ENCODE assay signal across 14 mouse cellular contexts in the genomic region with DNA sequence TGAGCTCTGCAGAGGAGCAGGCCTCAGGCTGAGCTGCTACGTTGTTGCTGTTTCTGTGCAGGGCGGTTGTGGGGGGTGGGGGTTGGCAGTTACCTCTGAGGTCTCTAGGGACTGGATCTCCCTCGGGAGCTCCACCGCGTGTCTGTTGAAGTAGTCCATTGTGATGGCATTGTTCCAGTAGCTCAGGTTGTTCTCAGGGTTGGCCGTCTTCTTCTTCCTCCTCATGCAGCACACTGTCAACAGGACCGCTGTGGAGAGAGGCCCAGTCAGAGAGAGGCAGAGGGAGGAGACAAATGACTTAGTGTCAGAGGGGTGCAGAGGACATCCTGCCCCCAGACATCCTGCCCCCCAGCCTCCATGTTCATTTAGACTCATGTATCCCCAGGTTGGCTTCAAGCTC. TPM values are rescaled to one million over a fixed set of nuclear protein-coding genes. Genes with fewer than 3 reads are reported as not detected.
DNase-seq lines count a peak whose midpoint lies in the region; ATAC-seq and TF ChIP-seq lines count a peak whose summit lies in the region.
"Had no signal": no experiment of that assay in that cellular context is flagged by ENCODE, and none has a peak within 500 bp of the region (broad histone marks: within the 10 kb centered on the region; RNA-seq: fewer than 3 reads in every experiment).

No protein-coding gene starts in this region.

- TF ChIP-seq RAD21 in CH12.LX (IDR thresholded peaks at IDR 0.05; ENCODE audit: low read depth, low read length), result no peak

- H3K27me3 ChIP-seq in liver, embryonic 16.5 days (ENCODE audit: control insufficient read depth, insufficient read depth, low read depth, low read length), result no peaks in the 10 kb centered on the region
- peaks cover 6% of the 10 kb centered on the region for H3K27me3 ChIP-seq in liver, embryonic 12.5 days (replicated peaks)
- peaks cover 21% of the 10 kb centered on the region for H3K27me3 ChIP-seq in CH12.LX (replicated peaks)
- no peaks in the 10 kb centered on the region for H3K27me3 ChIP-seq in thymus, adult 2 months (ENCODE audit: control insufficient read depth, insufficient read depth, low read length)
- peaks cover 10% of the 10 kb centered on the region; the same call in 1 of the 2 replicates for H3K27me3 ChIP-seq in hindbrain, embryonic 10.5 days (ENCODE audit: insufficient read depth, poor library complexity, severe bottlenecking)

- no peak overlapping the region for H3K9ac ChIP-seq in liver, embryonic 16.5 days (ENCODE audit: low read depth, low read length)
- H3K9ac ChIP-seq in liver, embryonic 12.5 days, result no peak overlapping the region
- 0 out of 2 replicates have a peak overlapping the region, but pooled peaks have one; percentile 5 for H3K9ac ChIP-seq in CH12.LX (ENCODE audit: insufficient read depth, low read depth)
- H3K9ac ChIP-seq: lung, embryonic 14.5 days; midbrain, embryonic 13.5 days had no signal

- TF ChIP-seq POLR2A in CH12.LX (IDR thresholded peaks at IDR 0.05; ENCODE audit: low read depth, low read length), result no peak
- peak; percentile 41; the same call in 1 of the 2 replicates for TF ChIP-seq POLR2A in thymus, adult 2 months (IDR thresholded peaks at IDR 0.05; ENCODE audit: control insufficient read depth, extremely low read depth, insufficient read depth, low read length, poor library complexity)

- DNase-seq in CH12.LX (ENCODE audit: extremely low read depth), result peak; percentile 85
- DNase-seq in naive thymus-derived CD4-positive, alpha-beta T cell, adult 2 months (ENCODE audit: low read depth), result peak; percentile 57
- peak; percentile 55 for DNase-seq in thymus, adult 2 months
- DNase-seq in hindbrain, embryonic 10.5 days (ENCODE audit: low spot score), result no peak
- DNase-seq in layer of hippocampus, adult 2 months (ENCODE audit: low spot score in 2 of 2), result no peak
- DNase-seq: cerebellum, adult 18-20 months; heart, adult 11 months; lung, embryonic 14.5 days had no signal

- dilution Hi-C loops in CH12.LX (cut with MboI; ENCODE audit: extremely low pct_ligation_motif_present, extremely low pct_unique_long_range_greater_than_20kb, low sequenced_read_pairs), result no loop called here

- TF ChIP-seq EP300 in CH12.LX (IDR thresholded peaks at IDR 0.05; ENCODE audit: low read length), result no peak

- WGBS in liver, embryonic 16.5 days (ENCODE audit: insufficient replicate concordance), result 32% methylated on average over 7 of the region's 7 CpGs
- 47% methylated on average over 7 of the region's 7 CpGs for WGBS in liver, embryonic 12.5 days (ENCODE audit: insufficient replicate concordance)
- 16% methylated on average over 7 of the region's 7 CpGs for WGBS in thymus, adult 2 months
- 61% methylated on average over 7 of the region's 7 CpGs for WGBS in hindbrain, embryonic 10.5 days

- no peaks in the 10 kb centered on the region for H3K9me3 ChIP-seq in liver, embryonic 16.5 days (replicated peaks; ENCODE audit: control insufficient read depth, low read length)
- H3K9me3 ChIP-seq in liver, embryonic 12.5 days (replicated peaks), result no peaks in the 10 kb centered on the region
- no peaks in the 10 kb centered on the region for H3K9me3 ChIP-seq in CH12.LX (replicated peaks; ENCODE audit: low read length)
- no peaks in the 10 kb centered on the region for H3K9me3 ChIP-seq in hindbrain, embryonic 10.5 days
- H3K9me3 ChIP-seq: midbrain, embryonic 13.5 days had no signal

- no peak overlapping the region for H3K4me2 ChIP-seq in liver, embryonic 16.5 days (ENCODE audit: low read depth, low read length)
- no peak overlapping the region for H3K4me2 ChIP-seq in liver, embryonic 12.5 days
- peak overlapping the region; percentile 41 for H3K4me2 ChIP-seq in CH12.LX (ENCODE audit: insufficient read depth, low read depth, poor library complexity, severe bottlenecking)
- H3K4me2 ChIP-seq: lung, embryonic 14.5 days; midbrain, embryonic 13.5 days had no signal

- H3K4me3 ChIP-seq in liver, embryonic 16.5 days (ENCODE audit: low read depth, low read length), result no peak overlapping the region
- no peak overlapping the region for H3K4me3 ChIP-seq in liver, embryonic 12.5 days
- H3K4me3 ChIP-seq in CH12.LX (replicated peaks in 1 of 3; ENCODE audit: low read depth in 2 of 3, low read length in 2 of 3, poor library complexity in 1 of 3), result no peak overlapping the region
- H3K4me3 ChIP-seq in thymus, adult 2 months (ENCODE audit: control insufficient read depth, insufficient read depth, low read length), result peak overlapping the region; percentile 46
- H3K4me3 ChIP-seq in hindbrain, embryonic 10.5 days, result no peak overlapping the region
- no peak overlapping the region for H3K4me3 ChIP-seq in layer of hippocampus, adult 2 months
- H3K4me3 ChIP-seq: midbrain, embryonic 13.5 days had no signal

- 0 out of 2 replicates have a peak, but pooled peaks have one; percentile 14 for ATAC-seq in liver, embryonic 16.5 days (ENCODE audit: low read depth)
- no peak for ATAC-seq in liver, embryonic 12.5 days
- no peak for ATAC-seq in activated CD4-positive, CD25-positive, alpha-beta regulatory T cell, adult 4 months
- ATAC-seq: hindbrain, postnatal 0 days; midbrain, embryonic 13.5 days had no signal

- TF ChIP-seq CTCF in CH12.LX (conservative IDR thresholded peaks at IDR 0.05 in 1 of 2, IDR thresholded peaks at IDR 0.05 in 1 of 2; ENCODE audit: low read depth in 2 of 2, low read length in 2 of 2), result no peak
- TF ChIP-seq CTCF in thymus, adult 2 months (IDR thresholded peaks at IDR 0.05; ENCODE audit: borderline replicate concordance, control insufficient read depth, extremely low read depth, insufficient read depth, low read length, poor library complexity), result no peak
- TF ChIP-seq CTCF in layer of hippocampus, adult 2 months (conservative IDR thresholded peaks at IDR 0.05), result no peak

- H3K36me3 ChIP-seq in liver, embryonic 16.5 days (ENCODE audit: control insufficient read depth, insufficient read depth), result no peaks in the 10 kb centered on the region
- H3K36me3 ChIP-seq in liver, embryonic 12.5 days, result no peaks in the 10 kb centered on the region
- H3K36me3 ChIP-seq in CH12.LX (replicated peaks in 1 of 2; ENCODE audit: control insufficient read depth in 1 of 2, insufficient read depth in 1 of 2, low read length in 1 of 2), result no peaks in the 10 kb centered on the region
- no peaks in the 10 kb centered on the region for H3K36me3 ChIP-seq in thymus, adult 2 months (ENCODE audit: control insufficient read depth, insufficient read depth, low read length)
- no peaks in the 10 kb centered on the region for H3K36me3 ChIP-seq in hindbrain, embryonic 10.5 days
- H3K36me3 ChIP-seq: midbrain, embryonic 13.5 days had no signal

- H3K4me1 ChIP-seq in liver, embryonic 16.5 days (ENCODE audit: control insufficient read depth, low read depth, low read length), result no peaks in the 10 kb centered on the region; the same call in 1 of the 2 replicates
- peaks cover 25% of the 10 kb centered on the region; the same call in 1 of the 2 replicates for H3K4me1 ChIP-seq in liver, embryonic 12.5 days
- H3K4me1 ChIP-seq in CH12.LX (ENCODE audit: control insufficient read depth in 1 of 2, insufficient read depth in 2 of 2), result peaks cover 17 to 29% of the 10 kb centered on the region in 2 experiments
- H3K4me1 ChIP-seq in thymus, adult 2 months (replicated peaks; ENCODE audit: control insufficient read depth, insufficient read depth, low read length), result peaks cover 48% of the 10 kb centered on the region
- H3K4me1 ChIP-seq in hindbrain, embryonic 10.5 days (replicated peaks), result peaks cover 36% of the 10 kb centered on the region

- H3K79me2 ChIP-seq in CH12.LX (replicated peaks; ENCODE audit: control insufficient read depth, extremely low read depth, insufficient read depth, poor library complexity, severe bottlenecking), result no peaks in the 10 kb centered on the region

- H3K27ac ChIP-seq in liver, embryonic 16.5 days (ENCODE audit: low read length), result no peak overlapping the region; the same call in 1 of the 2 replicates
- H3K27ac ChIP-seq in liver, embryonic 12.5 days, result no peak overlapping the region
- H3K27ac ChIP-seq in CH12.LX (ENCODE audit: insufficient read depth, low read depth), result no peak overlapping the region
- peak overlapping the region; percentile 66 for H3K27ac ChIP-seq in thymus, adult 2 months (ENCODE audit: control insufficient read depth, insufficient read depth, low read length)
- H3K27ac ChIP-seq in hindbrain, embryonic 10.5 days, result no peak overlapping the region
- no peak overlapping the region for H3K27ac ChIP-seq in layer of hippocampus, adult 2 months
- H3K27ac ChIP-seq: hindbrain, postnatal 0 days; midbrain, embryonic 13.5 days had no signal

- in situ Hi-C loops in CH12.LX (cut with MboI; ENCODE audit: low pct_ligation_motif_present, low pct_unique_long_range_greater_than_20kb, low sequenced_read_pairs), result loop anchor here (5.0 to 25.0 kb wide), 2 partner anchors 113 to 523 kb away; a partner anchor contains a TSS

TF ChIP-seq in CH12.LX, 34 proteins besides CTCF, POLR2A, EP300 and RAD21 (continues in another document):
- peak; percentile 35; the same call in 1 of the 2 replicates for TF ChIP-seq IRF4 (IDR thresholded peaks at IDR 0.05; ENCODE audit: low read depth, low read length)
- no peak for TF ChIP-seq CHD1 (IDR thresholded peaks at IDR 0.05; ENCODE audit: low read depth, low read length)
- no peak; the same call in 1 of the 2 replicates for TF ChIP-seq SIN3A (IDR thresholded peaks at IDR 0.05; ENCODE audit: low read length)
- TF ChIP-seq MAX (IDR thresholded peaks at IDR 0.05; ENCODE audit: low read length), result peak; percentile 55
- TF ChIP-seq ETS1 (conservative IDR thresholded peaks at IDR 0.05; ENCODE audit: low read depth, low read length), result peak; percentile 42; the same call in 1 of the 2 replicates
- TF ChIP-seq MAFK (IDR thresholded peaks at IDR 0.05; ENCODE audit: insufficient replicate concordance, low read length), result no peak
- no peak for TF ChIP-seq HCFC1 (IDR thresholded peaks at IDR 0.05; ENCODE audit: low read depth, low read length)
- no peak for TF ChIP-seq TBP (conservative IDR thresholded peaks at IDR 0.05; ENCODE audit: low read depth, low read length)
- TF ChIP-seq MYC (IDR thresholded peaks at IDR 0.05; ENCODE audit: low read depth, low read length), result 0 out of 2 replicates have a peak, but pooled peaks have one; percentile 27
- peak; percentile 66 for TF ChIP-seq CHD2 (IDR thresholded peaks at IDR 0.05; ENCODE audit: low read length)

RNA-seq across cellular contexts. Expression of a gene that starts 8.9 kb away (rescaled TPM):
- 3.9 and 5.4 TPM in 2 replicates for polyA plus RNA-seq in liver, embryonic 16.5 days (2015; fragmentation: Nextera tagmentation; extraction: Ambion mirVana)
- 0.41 and 0.62 TPM in 2 replicates for polyA plus RNA-seq in liver, embryonic 12.5 days (2016; fragmentation: Nextera tagmentation; extraction: Ambion mirVana)
- 0.55 and 0.64 TPM in 2 replicates for total RNA-seq in CH12.LX (2012; rRNA removed)
- total RNA-seq in CH12.LX (2014; rRNA removed), result 3.4 and 4.1 TPM in 2 replicates
- 4.8 and 5.7 TPM in 2 replicates for polyA plus RNA-seq in CH12.LX (2012; ENCODE audit: insufficient read length, low read depth)
- 0.98 and 1.4 TPM in 2 replicates for polyA plus RNA-seq in thymus, adult 2 months (2012; rRNA removed)
- 0.90 and 2.5 TPM in 2 replicates for polyA plus RNA-seq in hindbrain, embryonic 10.5 days (2016; fragmentation: Nextera tagmentation; extraction: Ambion mirVana)
- 1 to 10 TPM; 2.0 to 2.3 TPM for total RNA-seq in layer of hippocampus, adult 2 months (2021)
- polyA plus RNA-seq in activated CD4-positive, CD25-positive, alpha-beta regulatory T cell, adult 4 months (2017; shearing (Covaris generic)), result 1 to 10 TPM in 1 of 2 experiments, under 1 TPM in 1; 0.97 to 2.4 TPM
- total RNA-seq: adrenal gland, postnatal 36 days had no signal

Comparison
In these comparisons a context has a peak if more than half of its experiments do, and no peak if none do; other contexts are left out.
1. DNase-seq: peak in CH12.LX (single experiment), naive thymus-derived CD4-positive, alpha-beta T cell, adult 2 months (single experiment) and thymus, adult 2 months (single experiment); none in hindbrain, embryonic 10.5 days (single experiment) and layer of hippocampus, adult 2 months (0 of 2).